Mouse (Mus musculus) kidney, postnatal 36 days (tissue): ENCODE measurements around the gene Capn11.

Experiments used
- DNase-seq, 2 experiments: peaks; one replicate each; pipeline ENCODE4 v3.0.0; 2021 to 2022; ENCODE audit warnings: mixed read lengths in 2 of 2

Gene Capn11

DNA sequence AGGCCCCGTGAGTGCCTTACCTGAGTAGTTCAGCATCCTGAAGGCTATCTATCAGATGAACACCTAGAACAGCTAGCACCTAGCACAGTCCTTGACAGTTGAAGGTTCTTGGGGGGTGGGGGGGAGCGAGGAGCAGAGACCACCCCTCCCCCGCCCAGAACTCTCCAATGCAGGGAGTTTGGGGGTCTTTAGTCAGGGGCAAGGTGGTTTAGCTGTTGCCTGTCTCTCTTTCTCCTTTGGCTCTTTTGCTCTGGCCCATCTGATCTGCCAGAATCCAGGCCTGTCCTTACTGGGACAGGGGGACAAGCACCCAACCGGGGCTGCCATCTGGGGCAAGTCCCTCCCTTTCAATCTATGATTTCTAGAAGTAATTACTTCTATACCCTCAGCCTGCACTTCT is at the start of gene Capn11:
Gene Capn11 (minus strand): TSS at position 101 of the 400 bp plus-strand sequence.
- DNase-seq: no peak

DNA sequence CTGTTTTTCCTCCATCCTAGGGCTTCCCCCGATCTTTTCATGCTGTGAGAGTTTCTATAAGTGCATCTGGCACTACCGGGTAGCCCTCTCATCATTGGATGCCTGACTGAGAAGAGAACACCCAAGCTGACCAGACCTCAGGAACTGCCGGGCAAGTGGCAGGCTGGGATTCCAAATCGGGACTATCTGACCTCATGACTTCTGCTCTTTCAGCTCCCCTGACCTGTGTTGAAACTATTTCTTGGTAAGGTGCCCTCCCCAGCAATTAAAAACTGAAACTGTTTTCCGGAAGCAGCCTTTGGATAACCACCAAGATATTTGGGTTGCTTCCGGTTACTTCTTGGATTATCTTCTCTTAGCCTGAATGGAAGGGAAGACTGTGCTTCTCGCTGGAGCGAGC is 49.1 kb upstream of the Capn11 start:
- DNase-seq: no peak

DNA sequence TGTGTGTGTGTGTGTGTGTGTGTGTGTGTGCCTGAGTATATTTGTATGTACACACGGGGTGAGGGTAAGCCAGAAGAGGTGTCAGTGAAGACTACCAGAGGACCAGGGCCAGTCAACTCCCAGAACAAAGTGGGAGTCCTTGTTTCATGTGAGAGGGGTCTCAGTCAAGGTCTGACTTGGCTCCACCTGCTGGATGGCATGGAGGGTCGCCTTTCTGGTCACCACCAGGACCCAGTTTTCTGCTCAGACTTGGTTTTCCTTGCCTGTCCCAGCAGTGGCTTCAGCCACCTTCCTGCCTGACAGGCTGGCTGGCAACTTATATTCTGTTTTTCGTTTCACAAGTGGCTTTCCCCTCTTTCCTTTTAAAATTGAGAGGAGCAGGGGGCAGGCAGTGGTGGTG is 48.3 kb upstream of the Capn11 start:
- DNase-seq: no peak

DNA sequence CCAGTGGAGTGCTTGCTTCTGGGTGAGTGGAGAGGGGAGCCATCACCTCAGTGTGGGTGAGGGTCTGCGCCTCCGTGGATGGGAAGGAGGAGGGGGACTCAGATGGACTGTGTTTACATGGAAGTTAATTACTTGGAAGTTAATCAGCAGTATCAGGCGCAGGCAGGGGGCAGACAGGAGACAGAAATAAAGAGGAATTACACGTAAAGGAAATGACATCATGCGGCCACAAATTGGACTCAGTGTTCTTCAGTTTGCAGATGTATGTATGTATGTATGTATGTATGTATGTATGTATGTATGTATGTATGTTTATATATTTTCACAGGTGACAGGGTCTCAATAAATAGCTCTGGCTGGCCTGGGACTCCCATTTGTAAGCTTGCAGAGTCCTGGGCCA is 47.7 kb upstream of the Capn11 start:
- DNase-seq: no peak

DNA sequence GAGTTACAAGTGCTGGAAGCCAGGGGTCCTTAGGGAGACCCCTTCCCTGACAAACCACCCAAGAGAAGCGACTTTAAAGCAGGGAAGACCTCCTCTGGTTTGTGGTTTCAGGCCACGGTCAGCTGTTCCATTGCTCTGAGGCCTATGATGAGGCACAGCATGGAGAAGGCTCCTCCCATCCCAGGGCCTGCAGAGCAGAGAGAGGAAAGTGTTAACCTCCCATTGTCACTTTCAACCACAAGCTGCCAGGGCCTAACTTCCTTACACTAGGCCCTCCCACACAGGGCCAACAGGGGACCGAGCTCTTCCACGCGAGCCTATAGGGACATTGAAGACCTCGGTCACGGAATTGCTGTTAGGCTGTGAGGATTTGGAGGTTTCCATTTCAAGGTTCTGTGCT is 44.1 kb upstream of the Capn11 start:
- DNase-seq: no peak

DNA sequence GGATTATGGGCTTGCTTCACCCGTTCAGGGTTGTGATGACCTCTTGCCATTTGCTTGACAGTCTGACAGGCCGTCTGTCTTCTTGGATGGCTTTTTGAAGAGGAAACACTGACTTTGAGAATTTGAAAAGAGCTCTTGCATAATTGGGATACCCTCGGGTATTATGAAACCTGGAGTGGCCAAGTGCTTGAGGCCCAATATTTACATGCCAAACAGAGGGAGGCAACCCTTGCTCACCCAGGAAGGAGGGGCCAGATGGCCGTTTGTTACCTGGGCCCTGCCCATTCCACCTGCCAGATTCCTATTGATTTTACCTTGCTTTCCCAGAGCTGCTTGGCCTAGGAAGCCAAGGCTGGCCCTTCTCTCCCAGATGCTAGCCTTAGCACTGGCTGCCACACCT is 43.1 kb upstream of the Capn11 start:
- DNase-seq: no peak

DNA sequence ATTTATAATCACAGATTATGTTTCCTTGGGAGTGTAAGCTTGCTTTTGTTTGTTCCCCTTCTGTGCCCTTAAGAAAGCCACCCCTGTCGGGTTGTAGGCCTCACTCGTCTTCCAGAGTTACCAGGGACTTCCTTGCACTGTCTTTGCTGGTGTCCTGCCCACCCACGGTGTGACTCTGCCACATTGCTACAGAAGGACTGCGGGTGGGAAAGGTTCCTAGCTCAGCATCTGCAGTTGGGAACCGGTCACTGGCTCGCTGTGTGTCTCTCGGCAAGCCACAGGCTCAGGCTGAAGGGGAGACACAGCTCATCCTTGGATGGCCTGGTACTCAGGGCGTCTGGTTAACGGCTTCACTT is 42.1 kb upstream of the Capn11 start:
- no peak for DNase-seq

DNA sequence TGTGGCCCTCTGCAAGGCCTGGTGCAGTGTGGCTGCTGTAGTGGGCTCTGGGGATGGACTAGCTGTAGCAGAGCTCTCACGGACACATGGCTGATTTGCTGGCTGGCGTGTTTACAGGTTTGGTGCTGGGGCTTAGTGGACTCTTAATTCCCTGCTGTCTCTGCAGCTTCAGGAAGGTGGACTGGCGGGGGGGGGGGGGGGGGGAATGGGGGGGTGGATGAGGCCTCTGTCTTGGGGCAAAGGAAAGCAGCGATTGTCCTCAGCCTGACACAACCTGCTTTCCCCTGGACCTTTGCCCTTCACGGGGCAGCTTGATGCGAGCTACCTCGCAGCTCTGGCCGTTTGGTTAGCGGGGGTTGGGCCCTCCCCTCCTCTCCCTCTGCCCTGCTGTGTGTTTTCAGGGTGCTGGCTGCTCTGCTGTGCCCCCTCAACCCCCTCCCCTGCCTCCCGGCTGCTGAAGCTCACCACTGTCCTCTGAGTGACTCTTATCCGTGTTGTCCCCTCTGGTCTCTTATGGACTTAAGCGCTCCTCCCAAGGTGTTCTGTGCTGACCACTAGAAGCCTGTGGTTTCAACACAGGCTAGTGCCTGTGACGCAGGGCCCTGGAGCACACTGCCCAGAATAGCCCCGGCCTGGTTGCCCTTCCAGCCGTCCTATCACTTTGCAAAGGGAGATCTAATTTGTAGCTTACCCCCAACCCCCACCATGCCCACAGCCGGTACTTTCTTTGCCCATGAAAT is 41.5 kb upstream of the Capn11 start:
- DNase-seq: peak; percentile 63 to 72

DNA sequence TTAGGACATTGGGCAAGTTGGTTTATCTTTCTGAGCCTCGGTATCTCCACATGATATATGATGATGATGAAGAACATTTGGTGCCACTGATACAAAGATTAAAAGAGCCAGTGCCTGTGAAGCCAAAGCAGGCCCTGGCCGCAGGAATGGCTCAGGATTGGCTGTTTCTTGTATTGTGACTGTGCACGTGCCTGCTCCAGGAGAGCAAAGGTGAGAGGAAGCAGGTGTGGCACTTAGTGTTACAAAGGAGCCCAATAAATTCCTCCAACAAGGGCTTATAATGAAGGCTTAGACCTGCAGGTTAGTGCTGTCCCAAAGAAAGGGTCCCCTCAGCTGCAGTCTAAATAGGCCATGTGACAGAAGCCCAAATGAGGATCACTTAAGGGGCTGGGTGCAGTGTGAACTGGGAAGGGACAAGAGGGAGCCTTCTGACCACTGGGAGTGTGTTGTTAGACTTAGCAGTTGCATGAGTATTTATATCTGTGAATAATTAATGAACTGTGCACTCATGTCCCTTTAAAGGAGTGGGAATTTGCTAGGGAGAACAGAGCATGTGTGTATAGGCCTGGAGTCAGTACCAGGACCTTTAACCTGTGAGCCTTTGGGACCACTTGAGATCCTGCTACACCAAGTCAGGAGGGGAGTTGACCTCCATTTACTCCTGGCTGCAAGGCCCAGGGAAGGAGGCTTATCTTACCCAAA is 40.1 kb upstream of the Capn11 start:
- DNase-seq: no peak

DNA sequence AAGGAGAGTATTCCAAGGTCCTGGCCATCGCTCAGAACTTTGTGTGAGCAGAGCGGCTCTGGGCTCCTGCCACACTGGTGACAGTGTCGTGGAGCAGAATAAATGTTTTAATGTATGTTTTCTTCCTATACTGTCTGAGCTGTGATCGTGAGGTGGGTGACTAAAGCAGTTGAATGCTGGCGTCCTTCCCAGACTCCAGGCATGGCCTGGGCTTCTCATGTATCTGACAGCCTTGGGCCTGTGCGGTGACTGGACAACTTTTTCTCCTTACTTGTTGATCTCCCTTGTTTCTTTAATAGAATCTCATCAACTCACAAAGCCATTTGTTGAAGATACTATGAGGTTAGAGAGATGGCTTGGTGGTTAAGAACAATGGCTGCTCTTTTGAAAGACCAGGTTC is 39.2 kb upstream of the Capn11 start:
- DNase-seq: no peak

DNA sequence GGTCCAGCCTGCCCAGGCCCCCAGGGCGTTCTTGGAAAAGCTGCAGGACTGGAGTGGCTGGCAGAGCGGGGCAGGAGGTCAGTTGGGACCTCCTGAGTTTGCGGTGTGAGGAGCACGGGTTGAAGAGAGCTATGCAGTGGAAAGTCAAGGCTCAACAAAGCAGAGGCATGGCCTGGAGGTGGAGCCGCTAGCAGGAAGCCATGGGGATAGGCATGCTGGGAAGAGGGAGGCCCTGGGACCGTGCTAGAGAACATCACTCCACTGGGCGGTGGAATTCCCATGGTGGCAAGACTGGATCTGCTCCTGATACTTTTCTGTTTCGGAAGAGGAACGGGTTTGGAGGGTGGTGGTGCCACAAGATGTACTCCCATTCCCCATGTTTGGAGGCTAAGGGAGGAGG is 37.9 kb upstream of the Capn11 start:
- DNase-seq: no peak

DNA sequence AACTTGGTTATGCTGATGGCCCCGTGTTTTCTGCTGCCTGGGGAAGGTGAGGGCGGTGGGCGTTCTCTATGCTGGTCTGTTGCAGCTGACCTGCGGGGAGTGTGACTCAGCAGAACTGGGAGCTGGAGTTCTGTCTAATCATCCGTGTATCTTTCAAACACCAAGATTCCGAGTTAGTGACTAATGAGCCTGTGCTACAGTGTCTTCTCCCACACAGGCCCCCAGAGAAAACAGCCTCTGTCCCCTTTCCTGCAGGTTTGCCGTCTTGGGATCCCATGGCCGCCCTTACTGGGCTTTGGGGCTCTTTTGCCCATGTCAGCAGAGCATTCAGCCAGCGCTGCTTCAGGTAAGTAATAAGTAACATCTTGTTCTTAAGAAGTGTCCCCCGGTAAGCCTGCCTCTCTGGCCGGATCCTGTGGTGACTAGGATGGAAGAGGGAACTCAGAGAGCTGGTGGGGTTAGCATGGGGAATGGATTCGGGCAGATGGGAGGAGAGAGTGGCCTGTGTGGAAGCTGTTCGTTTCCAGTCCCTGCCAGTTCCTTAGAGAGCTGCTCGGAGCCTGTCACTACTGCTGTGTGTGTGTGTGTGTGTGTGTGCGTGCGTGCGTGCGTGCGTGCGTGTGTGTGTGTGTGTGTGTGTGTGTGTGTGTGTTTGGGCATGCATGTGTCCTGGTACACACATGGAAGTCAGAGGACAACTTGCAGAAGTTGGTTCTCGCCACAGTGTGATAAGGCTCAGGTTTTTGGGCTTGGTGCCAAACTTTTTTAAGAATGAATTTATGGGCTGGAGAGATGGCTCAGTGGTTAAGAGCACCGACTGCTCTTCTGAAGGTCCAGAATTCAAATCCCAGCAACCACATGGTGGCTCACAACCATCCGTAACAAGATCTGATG is 36.3 kb upstream of the Capn11 start:
- DNase-seq: peak; percentile 49 to 62

DNA sequence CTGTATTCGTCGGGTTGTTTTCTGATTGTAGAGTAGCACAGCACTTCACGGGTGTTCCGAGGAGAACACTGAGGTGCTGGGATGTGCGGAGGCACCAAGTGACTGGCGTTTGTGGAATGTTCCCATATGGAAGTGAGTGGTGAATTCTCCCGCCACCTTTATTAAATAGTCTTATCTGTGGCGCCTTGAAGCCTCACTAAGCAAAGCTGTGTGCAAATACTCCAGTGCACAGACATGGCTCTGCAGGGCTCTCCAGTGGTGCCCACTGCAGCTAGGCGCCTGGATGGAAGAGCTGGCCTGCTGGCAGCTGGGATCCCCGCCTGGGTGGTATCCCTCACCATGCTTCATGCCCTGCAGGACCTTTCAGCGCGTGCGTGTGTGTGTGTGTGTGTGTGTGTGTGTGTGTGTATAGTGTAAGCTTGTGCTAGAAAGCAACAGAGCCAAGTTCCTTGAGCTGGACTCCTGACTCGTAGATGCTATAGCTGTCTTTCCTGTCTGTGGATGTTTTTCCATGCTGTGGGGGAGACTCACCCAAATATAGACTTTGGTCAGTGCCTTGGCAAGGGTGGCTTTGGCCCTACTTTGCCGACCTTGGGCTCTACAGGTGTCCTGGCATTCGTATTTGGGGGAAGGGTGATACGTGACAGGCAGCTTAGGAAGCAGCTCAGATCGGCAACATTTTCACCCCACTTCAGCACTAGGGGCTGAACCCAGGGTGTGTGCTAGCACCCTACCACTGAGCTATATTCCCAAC is 34.9 kb upstream of the Capn11 start:
- DNase-seq: peak; percentile 47 to 51

DNA sequence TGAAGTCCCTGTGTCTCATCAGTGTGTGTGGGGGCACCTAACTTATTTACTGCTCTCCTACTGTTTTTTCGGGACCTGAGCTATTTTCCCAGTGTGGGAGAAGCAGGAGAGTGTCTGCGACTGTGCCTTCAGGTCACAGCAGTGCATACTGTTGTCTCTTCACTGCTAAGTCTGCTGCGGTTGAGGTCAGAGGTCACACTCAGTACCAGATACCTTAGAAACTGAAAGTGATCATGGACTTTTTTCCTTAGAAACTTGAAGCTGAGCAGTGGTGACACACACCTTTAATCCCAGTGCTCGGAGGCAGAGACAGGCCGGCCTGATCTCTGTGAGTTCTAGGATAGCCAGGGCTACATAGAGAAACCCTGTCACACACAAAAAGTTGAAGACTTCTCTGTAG is 33.0 kb upstream of the Capn11 start:
- DNase-seq: no peak

DNA sequence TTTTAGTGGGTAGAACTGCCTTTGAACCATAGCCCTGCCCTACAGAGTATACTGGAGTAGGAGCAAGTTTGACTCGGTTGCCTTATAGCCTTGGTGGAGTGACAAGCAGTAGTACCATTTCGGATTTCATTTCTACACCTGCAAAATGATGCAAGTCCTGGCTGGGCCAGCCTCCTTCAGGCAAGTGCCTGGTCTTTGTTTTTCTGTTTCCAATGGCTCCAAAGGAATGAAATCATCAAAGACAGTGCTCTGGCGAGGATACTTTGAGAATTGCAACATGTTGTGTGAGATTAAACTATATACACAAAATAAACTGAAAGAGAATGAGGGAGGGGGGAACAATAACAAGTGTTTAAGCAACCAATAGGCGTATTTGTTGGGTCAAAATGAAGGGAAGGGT is 30.9 kb upstream of the Capn11 start:
- no peak for DNase-seq

DNA sequence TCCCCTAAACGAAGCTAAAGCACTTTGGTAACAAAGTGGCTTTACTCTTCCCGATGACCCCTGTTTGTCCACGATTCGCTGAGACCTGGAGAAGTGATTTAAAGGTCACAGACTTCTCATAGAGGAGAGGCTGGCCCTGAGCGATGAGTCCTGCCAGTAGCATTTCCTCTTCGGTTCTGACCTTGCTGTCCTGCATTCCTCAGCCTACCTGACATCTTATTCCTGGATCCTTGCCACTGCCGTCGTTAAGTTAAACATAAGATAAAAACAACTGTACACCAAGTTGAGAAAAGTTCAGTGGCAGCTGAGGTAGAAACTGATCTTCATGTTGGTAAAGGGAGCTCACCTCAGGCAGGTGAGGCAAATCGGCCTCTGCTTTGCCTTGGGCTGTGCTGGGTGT is 30.0 kb upstream of the Capn11 start:
- DNase-seq: no peak

DNA sequence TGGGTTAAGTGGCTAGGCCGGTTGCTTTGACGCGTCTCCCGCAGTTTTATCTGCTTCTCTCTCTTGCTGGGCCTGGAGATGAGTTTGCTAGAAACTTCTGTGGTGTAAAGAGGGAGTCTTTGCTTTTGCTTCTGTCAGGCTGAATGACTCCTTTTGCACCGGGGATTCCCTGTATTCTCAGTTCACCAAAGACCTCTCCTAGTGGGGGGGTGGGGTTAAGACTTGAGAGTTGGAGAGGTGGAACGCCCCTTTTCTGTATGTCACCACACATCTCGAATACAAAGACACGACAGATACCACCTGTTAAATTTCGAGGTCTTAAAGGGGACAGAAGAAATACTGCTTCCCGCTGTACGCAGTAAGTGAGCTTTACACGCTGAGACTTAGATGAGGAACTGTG is 27.6 kb upstream of the Capn11 start, which contains the start of gene Tmem63b:
Gene Tmem63b (minus strand): TSS at position 190 of the 400 bp plus-strand sequence.
- no peak for DNase-seq

DNA sequence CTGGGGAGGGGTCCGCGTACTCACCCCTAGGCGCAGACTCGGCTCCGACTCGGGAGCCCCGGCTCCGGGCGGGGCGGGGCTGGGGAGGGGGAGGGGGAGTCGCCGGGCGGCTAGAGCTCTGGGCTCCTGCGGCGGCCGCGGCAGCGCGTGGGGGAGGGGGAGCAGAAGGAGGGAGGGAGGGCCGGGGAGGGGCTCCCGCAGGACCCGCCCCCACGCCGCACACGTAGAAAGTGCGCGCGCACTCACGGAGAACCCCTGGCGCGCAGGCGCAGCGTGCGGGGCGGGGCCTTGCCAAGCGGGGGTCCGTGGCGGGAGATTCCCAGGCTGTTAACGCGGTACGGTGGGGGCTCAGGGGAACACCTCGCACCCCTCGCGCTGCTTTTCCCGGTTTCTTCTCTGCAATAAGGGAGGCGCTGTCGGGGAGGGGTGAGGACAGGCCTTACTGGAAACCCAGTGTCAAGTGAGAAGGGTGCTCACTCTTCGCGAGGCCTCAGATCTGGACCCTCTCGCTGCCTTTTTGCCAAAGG is 27.0 kb upstream of the Capn11 start, which contains the start of gene Mrpl14:
Gene Mrpl14 (plus strand): TSS at position 230 of the 527 bp plus-strand sequence.
- DNase-seq: peak; percentile 92 to 98

DNA sequence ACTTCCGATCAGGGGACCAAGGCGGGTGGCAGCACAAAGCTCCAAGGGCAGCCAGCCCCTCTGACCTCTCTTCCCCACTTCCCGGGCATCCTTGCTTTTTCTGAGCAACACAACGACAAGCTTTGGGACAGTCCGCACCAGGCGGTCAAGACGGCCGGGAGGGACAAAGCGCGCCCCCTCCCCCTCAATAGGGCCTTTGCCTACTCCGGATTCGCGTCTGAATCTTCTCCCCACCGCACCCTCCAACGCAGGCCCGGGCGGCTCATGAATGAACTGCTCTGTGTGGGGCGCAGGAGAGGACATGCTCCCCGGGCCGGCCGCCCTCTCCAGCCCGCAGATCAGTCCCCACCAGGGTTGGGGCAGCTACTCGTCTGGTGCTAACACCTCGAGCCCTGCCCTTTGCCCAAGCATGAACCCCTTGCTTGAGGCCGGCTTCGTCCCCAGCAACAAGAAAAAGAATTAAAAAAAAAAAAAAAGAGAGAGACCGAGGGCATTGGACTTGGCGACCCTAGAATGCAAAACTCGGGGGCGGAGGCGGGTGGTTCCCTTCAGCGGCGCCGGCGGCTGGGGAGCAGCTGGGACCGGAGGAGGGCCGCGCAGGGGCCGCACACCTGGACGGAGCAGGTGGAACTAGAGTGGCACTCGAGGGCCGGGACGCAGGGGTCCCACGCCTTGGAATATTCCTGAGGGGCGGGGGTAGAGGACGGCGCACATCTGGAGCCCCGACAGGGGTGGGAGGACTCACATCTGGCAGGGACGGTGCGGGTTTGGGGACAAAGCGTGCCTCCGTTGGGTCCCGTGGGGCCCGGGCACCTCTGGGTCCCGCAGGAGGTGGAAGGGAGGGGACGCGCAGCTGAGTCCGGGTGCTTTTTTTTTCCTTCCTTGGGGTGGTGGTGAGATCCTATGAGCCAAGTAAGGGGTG is 26.3 kb upstream of the Capn11 start:
- DNase-seq: peak; percentile 43 to 67

DNA sequence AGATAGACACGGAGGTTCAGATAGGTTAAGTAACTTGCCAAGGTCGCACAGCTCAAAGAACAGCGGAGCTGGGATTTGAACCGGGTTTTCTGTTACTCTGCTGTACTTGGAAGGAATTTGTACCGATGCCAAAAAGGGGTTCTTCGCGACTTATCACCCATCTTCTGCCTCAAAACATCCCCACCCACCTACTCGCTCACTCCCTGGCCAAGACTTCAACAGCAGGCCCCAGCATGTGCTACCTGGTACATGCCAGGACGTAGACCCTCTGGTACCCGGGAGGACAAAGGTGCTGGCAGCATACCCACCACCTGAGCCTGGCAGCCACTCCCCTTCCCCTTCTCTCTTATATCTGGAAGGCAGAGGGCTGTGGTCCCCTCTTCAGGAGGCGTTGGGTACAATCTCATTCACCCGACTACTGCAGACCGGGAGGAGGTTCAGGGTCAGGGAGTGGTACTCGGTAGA is 25.6 kb upstream of the Capn11 start:
- no peak for DNase-seq

DNA sequence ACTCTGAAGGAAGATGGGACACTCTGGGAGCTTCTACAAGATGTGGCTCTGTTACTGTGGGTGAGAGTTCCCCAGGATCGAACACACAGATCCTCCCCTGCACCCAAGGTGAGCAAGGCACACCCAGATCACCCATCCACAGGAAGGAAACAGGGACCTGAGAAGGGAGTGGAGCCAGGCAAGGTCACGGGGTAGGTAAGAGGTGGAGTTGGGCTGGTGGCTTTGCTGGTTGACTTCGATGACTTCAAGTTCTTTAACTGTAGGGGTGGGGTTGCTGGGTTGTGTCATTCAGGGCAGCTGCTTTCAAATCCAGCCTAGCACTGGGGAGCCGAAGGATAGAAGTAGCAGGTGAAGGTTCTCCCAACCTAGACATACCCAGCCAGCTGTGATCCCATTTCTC is 23.7 kb upstream of the Capn11 start:
- DNase-seq: no peak
